Mouse (Mus musculus) hindbrain, postnatal 0 days (tissue): Measurements from ENCODE around the gene Hoxb4. TPM values are rescaled to one million over a fixed set of nuclear protein-coding genes. Genes with fewer than 3 reads are reported as not detected.
A peak's percentile ranks its signal among the peaks of the same experiment; 100 is the strongest.

Source experiments
- ATAC-seq: fragments of 200-750 bp; cut with Nextera tagmentation; 2 replicates; pipeline ENCODE4 v1.8.0; 2017; ENCODE audit warnings: mild to moderate bottlenecking, moderate TSS enrichment, moderate library complexity
- DNase-seq: peaks from one replicate; pipeline ENCODE4 v3.0.0-alpha.2; 2015; ENCODE audit warnings: low spot score
- H3K27ac ChIP-seq: fragments of 300-500 bp; sonication (generic); 2 replicates; pipeline ENCODE4 v1.5.1; 2014; ENCODE audit warnings: mild to moderate bottlenecking
- H3K27me3 ChIP-seq: fragments of 300-500 bp; sonication (generic); 2 replicates; pipeline ENCODE4 v1.6.1; 2014; ENCODE audit warnings: low read length, mixed read lengths; ENCODE audit not compliant: insufficient read depth
- H3K36me3 ChIP-seq: fragments of 300-500 bp; sonication (generic); 2 replicates; pipeline ENCODE4 v1.6.1; 2014; ENCODE audit warnings: low read length, mixed read lengths; ENCODE audit not compliant: insufficient read depth
- H3K4me1 ChIP-seq: fragments of 300-500 bp; sonication (generic); 2 replicates; pipeline ENCODE4 v1.6.1; 2014; ENCODE audit warnings: antibody characterized with exemption, low read length, mixed read lengths; ENCODE audit not compliant: insufficient read depth
- H3K4me2 ChIP-seq: fragments of 300-500 bp; sonication (generic); 2 replicates; pipeline ENCODE4 v1.6.1; 2014; ENCODE audit warnings: low read depth, mild to moderate bottlenecking, low read length, moderate library complexity, mixed read lengths
- H3K4me3 ChIP-seq: fragments of 300-500 bp; sonication (generic); 2 replicates; pipeline ENCODE4 v1.5.1; 2014; ENCODE audit warnings: low read length
- H3K9ac ChIP-seq: fragments of 300-500 bp; sonication (generic); replicated peaks from 2 replicates; pipeline ENCODE4 v1.6.1; 2014; ENCODE audit warnings: mild to moderate bottlenecking, low read length, moderate library complexity, mixed read lengths
- H3K9me3 ChIP-seq: fragments of 300-500 bp; sonication (generic); 2 replicates; pipeline ENCODE4 v1.6.1; 2016; ENCODE audit warnings: low read length, mixed read lengths
- CTCF ChIP-seq: IDR thresholded peaks from 2 replicates; pipeline ENCODE4 v1.5.1; 2016; ENCODE audit warnings: antibody characterized with exemption, control low read depth, low read depth
- WGBS: fragments of 180-500 bp; shearing (Covaris S2); extraction: QIAGEN DNeasy Blood & Tissue Kit; methylation state at CpG from one replicate; pipeline ENCODE4 v1.1.7; 2014; 5-methylcytosine and 5-hydroxymethylcytosine counted together
- microRNA counts: library from miRNA; unstranded; fragments of <30 nt; microRNA quantifications from one replicate; lab custom pipeline; 2015
- microRNA-seq, 2 experiments: library from miRNA; unstranded; fragments of <30 nt; microRNA quantifications; one replicate each; pipeline ENCODE4; 2016
- polyA plus RNA-seq: library from polyadenylated mRNA; unstranded; fragments of >200 nt; fragmentation: Nextera tagmentation; extraction: Ambion mirVana; gene quantifications from 2 replicates; pipeline ENCODE4 v1.2.1, GENCODE M21; 2015
- total RNA-seq: library from RNA; depleted of rRNA; stranded (reverse); fragments of >200 nt; gene quantifications from 2 replicates; pipeline ENCODE4 v1.2.3, GENCODE M21; 2014; rRNA removed

The Hoxb4 gene
- total and polyA plus RNA-seq, 2 experiments from 2014 or later: 2.4 to 8.6 TPM

GRCm38 (mm10) chr11:96366092-96367041 is 48.3 kb downstream of the Hoxb4 start:
- DNase-seq (no peak), ATAC-seq (no peak)
- Histone ChIP-seq H3K27ac (no peak overlapping the region), H3K4me2 (peak overlapping the region; percentile 26), H3K27me3 (peaks cover 68% of the 10 kb centered on the region), H3K9me3 (no peaks in the 10 kb centered on the region), H3K4me1 (no peaks in the 10 kb centered on the region), H3K36me3 (no peaks in the 10 kb centered on the region), H3K4me3 (peak overlapping the region; percentile 5; the same call in 1 of the 2 replicates), H3K9ac (no peak overlapping the region)
- TF ChIP-seq CTCF: no peak
- 4% methylated on average over 47 of the region's 47 CpGs for WGBS

- no peak overlapping the region for H3K27ac ChIP-seq
- H3K4me2 ChIP-seq: no peak overlapping the region
- H3K9ac ChIP-seq: no peak overlapping the region
- TF ChIP-seq CTCF: no peak
- no peak overlapping the region for H3K4me3 ChIP-seq
- peaks cover 68% of the 10 kb centered on the region for H3K27me3 ChIP-seq
- H3K4me1 ChIP-seq: no peaks in the 10 kb centered on the region
- 21% methylated on average over 6 of the region's 6 CpGs for WGBS
- DNase-seq (no peak), ATAC-seq (no peak)
- no peaks in the 10 kb centered on the region for H3K9me3 ChIP-seq
- H3K36me3 ChIP-seq: no peaks in the 10 kb centered on the region
These were observed 49.1 kb downstream of the Hoxb4 start for GRCm38 (mm10) chr11:96367141-96367540.

GRCm38 (mm10) chr11:96368686-96369085 is 50.6 kb downstream of the Hoxb4 start:
- Histone ChIP-seq H3K36me3 (no peaks in the 10 kb centered on the region), H3K4me3 (no peak overlapping the region), H3K9me3 (no peaks in the 10 kb centered on the region), H3K27ac (no peak overlapping the region), H3K4me1 (no peaks in the 10 kb centered on the region), H3K9ac (no peak overlapping the region), H3K27me3 (peaks cover 69% of the 10 kb centered on the region), H3K4me2 (no peak overlapping the region)
- no peak for ATAC-seq
- no peak for DNase-seq
- 14% methylated on average over 5 of the region's 5 CpGs for WGBS
- TF ChIP-seq CTCF: no peak

GRCm38 (mm10) chr11:96369140-96369539 is 51.1 kb downstream of the Hoxb4 start:
- H3K4me3 ChIP-seq: no peak overlapping the region
- 18% methylated on average over 7 of the region's 7 CpGs for WGBS
- no peaks in the 10 kb centered on the region for H3K9me3 ChIP-seq
- H3K36me3 ChIP-seq: no peaks in the 10 kb centered on the region
- peaks cover 69% of the 10 kb centered on the region for H3K27me3 ChIP-seq
- H3K9ac ChIP-seq: no peak overlapping the region
- H3K4me1 ChIP-seq: no peaks in the 10 kb centered on the region
- ATAC-seq (no peak), DNase-seq (no peak)
- H3K27ac ChIP-seq: no peak overlapping the region
- no peak for TF ChIP-seq CTCF
- no peak overlapping the region for H3K4me2 ChIP-seq

MicroRNAs encoded within 50 kb of the gene (microRNA counts, 519-probe panel; counts per million panel counts)
- 4,970 counts per million, percentile 84 among the panel's probes with 10 or more counts for microRNA mmu-miR-10a (lab: Ali Mortazavi, UCI)

Small RNA genes lying within 50 kb of the gene (microRNA-seq; reads per million reads assigned to microRNA genes)
- gene Mir10a: 25,370 to 27,060 reads per million in 2 experiments

Other genes with a start within 250 kb of the Hoxb4 start
- gene Atp5g1, start 242.6 kb upstream of the Hoxb4 start, total RNA-seq: 703 and 894 TPM in 2 replicates
- 1,232 and 1,324 TPM in 2 replicates for gene Atp5g1, start 242.6 kb upstream of the Hoxb4 start, polyA plus RNA-seq
- not detected in 2 replicates for gene Calcoco2, start 206.3 kb upstream of the Hoxb4 start, total RNA-seq
- gene Calcoco2, start 206.3 kb upstream of the Hoxb4 start, polyA plus RNA-seq: 0.19 TPM in 2 replicates
- gene Ttll6, start 184.5 kb upstream of the Hoxb4 start, total RNA-seq: 0.43 and 0.52 TPM in 2 replicates
- 0.23 and 0.43 TPM in 2 replicates for gene Ttll6, start 184.5 kb upstream of the Hoxb4 start, polyA plus RNA-seq
- not detected in 2 replicates for gene Hoxb13, start 124.0 kb upstream of the Hoxb4 start, total RNA-seq
- not detected in 2 replicates for gene Hoxb13, start 124.0 kb upstream of the Hoxb4 start, polyA plus RNA-seq
- gene Hoxb9, start 46.8 kb upstream of the Hoxb4 start, total RNA-seq: 0.40 TPM in 1 of 2 replicates, not detected in the other
- gene Hoxb9, start 46.8 kb upstream of the Hoxb4 start, polyA plus RNA-seq: 0.13 TPM in 1 of 2 replicates, not detected in the other
- 28.0 and 66.5 TPM in 2 replicates for gene Hoxb8, start 36.4 kb upstream of the Hoxb4 start, total RNA-seq
- 4.6 and 6.2 TPM in 2 replicates for gene Hoxb8, start 36.4 kb upstream of the Hoxb4 start, polyA plus RNA-seq
- 11.0 and 21.7 TPM in 2 replicates for gene Hoxb7, start 31.6 kb upstream of the Hoxb4 start, total RNA-seq
- 10.1 and 16.8 TPM in 2 replicates for gene Hoxb7, start 31.6 kb upstream of the Hoxb4 start, polyA plus RNA-seq
- gene Hoxb6, start 25.8 kb upstream of the Hoxb4 start, total RNA-seq: 23.2 and 30.2 TPM in 2 replicates
- gene Hoxb6, start 25.8 kb upstream of the Hoxb4 start, polyA plus RNA-seq: 29.0 and 36.3 TPM in 2 replicates
- gene Hoxb5, start 14.9 kb upstream of the Hoxb4 start, total RNA-seq: 16.5 and 24.3 TPM in 2 replicates
- gene Hoxb5, start 14.9 kb upstream of the Hoxb4 start, polyA plus RNA-seq: 109 and 113 TPM in 2 replicates
- gene Hoxb3, start 5.1 kb downstream of the Hoxb4 start, total RNA-seq: 42.1 and 42.2 TPM in 2 replicates
- gene Hoxb3, start 5.1 kb downstream of the Hoxb4 start, polyA plus RNA-seq: 6.6 and 8.1 TPM in 2 replicates
- gene Hoxb2, start 32.3 kb downstream of the Hoxb4 start, total RNA-seq: 35.4 and 36.4 TPM in 2 replicates
- gene Hoxb2, start 32.3 kb downstream of the Hoxb4 start, polyA plus RNA-seq: 11.6 and 13.1 TPM in 2 replicates
- gene Hoxb1, start 47.5 kb downstream of the Hoxb4 start, total RNA-seq: 0.21 TPM in 1 of 2 replicates, not detected in the other
- gene Hoxb1, start 47.5 kb downstream of the Hoxb4 start, polyA plus RNA-seq: 0.08 and 0.24 TPM in 2 replicates
- 0.83 and 2.5 TPM in 2 replicates for gene Skap1, start 146.3 kb downstream of the Hoxb4 start, total RNA-seq
- 5.7 and 7.4 TPM in 2 replicates for gene Skap1, start 146.3 kb downstream of the Hoxb4 start, polyA plus RNA-seq